Mouse (Mus musculus): ENCODE measurements at regions not wholly inside any gene's neighbourhood (a gene's known extent, or its start where the extent isn't known, plus 50 kb on each side); places are given as distances from the start of the nearest gene placed in this dataset.

GRCm38 (mm10) chr6:94340546-94340945 lies 56.8 kb upstream of the Magi1 start:
- DNase-seq (ENCODE audit: low read depth, low spot score): no peak

GRCm38 (mm10) chr6:94336168-94336567 lies 52.5 kb upstream of the Magi1 start:
- no peak for DNase-seq (ENCODE audit: low read depth, low spot score)

Data from ZHBTc4 (cell line).